Mouse (Mus musculus) erythroblast, embryonic 14.5 days (primary cell): Measurements from ENCODE around the gene Myl6. TPM values are rescaled to one million over a fixed set of nuclear protein-coding genes. Genes with fewer than 3 reads are reported as not detected.

Experiments used
- H3K27me3 ChIP-seq: 2 replicates; pipeline ENCODE4 v1.6.1; 2012; ENCODE audit warnings: inconsistent platforms; ENCODE audit not compliant: control insufficient read depth
- H3K36me3 ChIP-seq: 2 replicates; pipeline ENCODE4 v1.6.1; 2012; ENCODE audit warnings: mild to moderate bottlenecking, inconsistent platforms; ENCODE audit not compliant: control insufficient read depth
- H3K4me1 ChIP-seq: 2 replicates; pipeline ENCODE4 v1.6.1; 2012; ENCODE audit warnings: inconsistent platforms; ENCODE audit not compliant: control insufficient read depth
- H3K4me3 ChIP-seq: replicated peaks from 2 replicates; pipeline ENCODE3; 2012; ENCODE audit warnings: moderate library complexity, mild to moderate bottlenecking, inconsistent platforms
- H3K9me3 ChIP-seq: 2 replicates; pipeline ENCODE4 v1.6.1; 2012; ENCODE audit warnings: low read length, inconsistent platforms, mixed read lengths; ENCODE audit not compliant: control insufficient read depth
- GATA1 ChIP-seq: IDR thresholded peaks from 2 replicates; pipeline ENCODE4 v1.6.1; 2012; ENCODE audit warnings: low read length, inconsistent platforms, mixed read lengths
- TAL1 ChIP-seq: IDR thresholded peaks from 3 replicates; pipeline ENCODE4 v1.6.1; 2012; ENCODE audit warnings: low read length, inconsistent platforms, mixed read lengths
- polyA plus RNA-seq: library from polyadenylated mRNA; stranded (reverse); fragments of >175 nt; gene quantifications from 2 replicates; pipeline ENCODE4 v1.2.3, GENCODE M21; 2012

Gene Myl6
- polyA plus RNA-seq, 1 experiment: 41.6 TPM

GRCm38 (mm10) chr10:128486370-128486769, 7.6 kb downstream of the Myl6 start:
- peaks cover 95% of the 10 kb centered on the region for H3K36me3 ChIP-seq

GRCm38 (mm10) chr10:128474366-128474765, 19.6 kb downstream of the Myl6 start:
- no peaks in the 10 kb centered on the region for H3K9me3 ChIP-seq

More at GRCm38 (mm10) chr10:128486370-128486769, 7.6 kb downstream of the Myl6 start:
- Histone ChIP-seq H3K4me1 (peaks cover 8% of the 10 kb centered on the region), H3K27me3 (no peaks in the 10 kb centered on the region), H3K4me3 (no peak overlapping the region), H3K9me3 (no peaks in the 10 kb centered on the region)
- TF ChIP-seq GATA1: no peak
- TF ChIP-seq TAL1: no peak

GRCm38 (mm10) chr10:128460270-128460630, 33.7 kb downstream of the Myl6 start:
- TF ChIP-seq GATA1 (no peak), TAL1 (no peak)
- Histone ChIP-seq H3K27me3 (no peaks in the 10 kb centered on the region), H3K9me3 (no peaks in the 10 kb centered on the region), H3K36me3 (peaks cover 51% of the 10 kb centered on the region), H3K4me3 (peak overlapping the region; percentile 89), H3K4me1 (peaks cover 42% of the 10 kb centered on the region)

More at GRCm38 (mm10) chr10:128474366-128474765, 19.6 kb downstream of the Myl6 start:
- Histone ChIP-seq H3K4me3 (no peak overlapping the region), H3K4me1 (peaks cover 4% of the 10 kb centered on the region), H3K27me3 (no peaks in the 10 kb centered on the region), H3K36me3 (peaks cover 97% of the 10 kb centered on the region)
- TF ChIP-seq TAL1: no peak
- TF ChIP-seq GATA1: no peak

GRCm38 (mm10) chr10:128459409-128460269, 34.3 kb downstream of the Myl6 start:
- Histone ChIP-seq H3K4me1 (peaks cover 48% of the 10 kb centered on the region), H3K27me3 (no peaks in the 10 kb centered on the region), H3K36me3 (peaks cover 45% of the 10 kb centered on the region), H3K4me3 (peak overlapping the region; percentile 89), H3K9me3 (no peaks in the 10 kb centered on the region)
- no peak for TF ChIP-seq GATA1
- TF ChIP-seq TAL1: no peak

GRCm38 (mm10) chr10:128458719-128459408, 35.1 kb downstream of the Myl6 start, which contains the start of gene Smarcc2:
Gene Smarcc2, plus strand, starts transcription at chr10:128459248.
- Histone ChIP-seq H3K36me3 (peaks cover 37% of the 10 kb centered on the region), H3K4me3 (peak within 1 kb of the TSS; percentile 89), H3K27me3 (no peaks in the 10 kb centered on the region), H3K4me1 (peaks cover 48% of the 10 kb centered on the region), H3K9me3 (no peaks in the 10 kb centered on the region)
- no peak for TF ChIP-seq GATA1
- TF ChIP-seq TAL1: no peak

GRCm38 (mm10) chr10:128458348-128458718, 35.6 kb downstream of the Myl6 start:
- H3K4me1 ChIP-seq: peaks cover 48% of the 10 kb centered on the region
- no peaks in the 10 kb centered on the region for H3K9me3 ChIP-seq
- peaks cover 32% of the 10 kb centered on the region for H3K36me3 ChIP-seq
- H3K27me3 ChIP-seq: no peaks in the 10 kb centered on the region
- no peak for TF ChIP-seq TAL1
- TF ChIP-seq GATA1: no peak
- H3K4me3 ChIP-seq: peak overlapping the region; percentile 89

- H3K4me1 ChIP-seq: peaks cover 48% of the 10 kb centered on the region
- TF ChIP-seq TAL1 (no peak), GATA1 (no peak)
- peaks cover 25% of the 10 kb centered on the region for H3K36me3 ChIP-seq
- H3K9me3 ChIP-seq: no peaks in the 10 kb centered on the region
- H3K4me3 ChIP-seq: peak overlapping the region; percentile 89
- no peaks in the 10 kb centered on the region for H3K27me3 ChIP-seq
These were observed 36.3 kb downstream of the Myl6 start for GRCm38 (mm10) chr10:128457676-128458075.

GRCm38 (mm10) chr10:128455280-128455679, 38.7 kb downstream of the Myl6 start:
- Histone ChIP-seq H3K9me3 (no peaks in the 10 kb centered on the region), H3K4me3 (no peak overlapping the region), H3K36me3 (peaks cover 1% of the 10 kb centered on the region), H3K4me1 (peaks cover 38% of the 10 kb centered on the region), H3K27me3 (no peaks in the 10 kb centered on the region)
- TF ChIP-seq TAL1 (no peak), GATA1 (no peak)

GRCm38 (mm10) chr10:128454471-128454870, 39.5 kb downstream of the Myl6 start:
- Histone ChIP-seq H3K4me3 (no peak overlapping the region), H3K27me3 (no peaks in the 10 kb centered on the region), H3K9me3 (no peaks in the 10 kb centered on the region), H3K4me1 (peaks cover 31% of the 10 kb centered on the region), H3K36me3 (no peaks in the 10 kb centered on the region)
- no peak for TF ChIP-seq GATA1
- no peak for TF ChIP-seq TAL1
